Mouse (Mus musculus) adrenal gland, adult 10 weeks (tissue): Measurements from ENCODE around the gene Trappc5. TPM values are rescaled to one million over a fixed set of nuclear protein-coding genes. Genes with fewer than 3 reads are reported as not detected.

Source experiments
- polyA plus RNA-seq: library from polyadenylated mRNA; stranded (reverse); fragments of 350-450 nt; fragmentation: Illumina TruSeq; extraction: RNeasy Lipid Tissue Mini Kit (QIAGEN cat#74804); gene quantifications from one replicate; pipeline ENCODE4 v1.2.3, GENCODE M21; 2014; ENCODE audit warnings: low read depth, low replicate concordance

Gene Trappc5
- 8.7 TPM for polyA plus RNA-seq

GRCm38 (mm10) chr8:3676131-3676992 is at the start of gene Trappc5:
Trappc5 (plus strand) TSS chr8:3676299.

GRCm38 (mm10) chr8:3630647-3631477 is 45.2 kb upstream of the Trappc5 start, which contains the start of gene Stxbp2:
Stxbp2 (plus strand) TSS chr8:3630955.

GRCm38 (mm10) chr8:3655526-3655925 is 20.6 kb upstream of the Trappc5 start, which contains the start of gene Retn:
Retn (plus strand) TSS chr8:3655770.

GRCm38 (mm10) chr8:3665507-3665906 is 10.6 kb upstream of the Trappc5 start, which contains the start of gene Mcemp1:
Mcemp1 (plus strand) TSS chr8:3665754.

GRCm38 (mm10) chr8:3671980-3672491 is 4.1 kb upstream of the Trappc5 start, which contains the start of gene Fcor:
Fcor (minus strand) TSS chr8:3672362.

GRCm38 (mm10) chr8:3694121-3694520 is 18.0 kb downstream of the Trappc5 start, which contains the start of gene Fcer2a:
Fcer2a (minus strand) TSS chr8:3694175.

GRCm38 (mm10) chr8:3720551-3720950 is 44.5 kb downstream of the Trappc5 start, which contains the start of gene Clec4g:
Clec4g (minus strand) TSS chr8:3720651.

Other genes starting within 250 kb of the Trappc5 start
- gene Pex11g, start 208.6 kb upstream of the Trappc5 start, polyA plus RNA-seq: 0.82 TPM
- gene Tex45, start 205.4 kb upstream of the Trappc5 start, polyA plus RNA-seq: not detected
- gene Zfp358, start 183.2 kb upstream of the Trappc5 start, polyA plus RNA-seq: 2.8 TPM
- 12.9 TPM for gene Mcoln1, start 175.8 kb upstream of the Trappc5 start, polyA plus RNA-seq
- 5.8 TPM for gene Pnpla6, start 160.9 kb upstream of the Trappc5 start, polyA plus RNA-seq
- gene C330021F23Rik, start 108.3 kb upstream of the Trappc5 start, polyA plus RNA-seq: not detected
- 0.58 TPM for gene Camsap3, start 89.0 kb upstream of the Trappc5 start, polyA plus RNA-seq
- 0.87 TPM for gene Xab2, start 55.0 kb upstream of the Trappc5 start, polyA plus RNA-seq
- gene Pet100, start 54.8 kb upstream of the Trappc5 start, polyA plus RNA-seq: 18.3 TPM
- gene Pcp2, start 50.8 kb upstream of the Trappc5 start, polyA plus RNA-seq: not detected
- 15.1 TPM for gene Stxbp2, start 45.3 kb upstream of the Trappc5 start, polyA plus RNA-seq
- 32.8 TPM for gene Retn, start 20.5 kb upstream of the Trappc5 start, polyA plus RNA-seq
- not detected for gene Mcemp1, start 10.5 kb upstream of the Trappc5 start, polyA plus RNA-seq
- 3.4 TPM for gene Fcor, start 3.9 kb upstream of the Trappc5 start, polyA plus RNA-seq
- 0.76 TPM for gene Fcer2a, start 17.9 kb downstream of the Trappc5 start, polyA plus RNA-seq
- gene Clec4g, start 44.4 kb downstream of the Trappc5 start, polyA plus RNA-seq: not detected
- 2.3 TPM for gene Cd209a, start 72.7 kb downstream of the Trappc5 start, polyA plus RNA-seq
- gene Cd209e, start 178.0 kb downstream of the Trappc5 start, polyA plus RNA-seq: not detected
- gene Cd209d, start 202.3 kb downstream of the Trappc5 start, polyA plus RNA-seq: not detected